In the genomic region with DNA sequence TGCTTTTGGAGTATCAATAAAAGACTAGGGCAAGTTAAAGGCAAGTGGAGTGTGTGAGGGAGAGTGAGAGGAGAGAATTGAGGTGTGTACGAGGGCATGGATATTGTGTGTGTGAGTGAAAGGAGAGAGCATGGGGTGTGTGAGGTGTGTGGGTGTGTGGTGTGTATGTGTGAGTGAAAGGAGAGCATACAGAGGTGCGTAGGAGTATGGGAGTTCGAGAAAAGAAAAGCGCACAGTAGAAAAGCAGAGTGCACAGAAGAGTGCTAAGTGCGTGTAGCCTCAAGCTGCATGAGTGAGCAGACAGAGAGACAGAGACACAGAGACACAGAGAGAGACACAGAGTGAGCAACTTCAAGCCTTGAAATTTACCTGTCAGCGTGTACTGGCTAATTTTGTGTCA, we compare ENCODE assay signal across 37 mouse cellular contexts. TPM values are rescaled to one million over a fixed set of nuclear protein-coding genes. Genes with fewer than 3 reads are reported as not detected.
DNase-seq lines count a peak whose midpoint lies in the region; TF ChIP-seq lines count a peak whose summit lies in the region.
"Had no signal": no experiment of that assay in that cellular context is flagged by ENCODE, and none has a peak within 500 bp of the region (broad histone marks: within the 10 kb centered on the region; RNA-seq: fewer than 3 reads in every experiment).

No protein-coding gene starts in this region.

- TF ChIP-seq CTCF in left cerebral cortex, adult 2 months (IDR thresholded peaks at IDR 0.05) = no peak

- DNase-seq in frontal cortex, adult 2 months (ENCODE audit: extremely low spot score in 1 of 2, low spot score in 1 of 2) = peak; percentile 30 to 41
- DNase-seq in frontal cortex, postnatal 25 days (ENCODE audit: low spot score in 2 of 2) = no peak
- DNase-seq in left cerebral cortex, adult 11 months (ENCODE audit: low spot score) = peak; percentile 24
- DNase-seq in left cerebral cortex, adult 2 months (ENCODE audit: extremely low spot score in 1 of 2, low spot score in 2 of 2) = no peak
- DNase-seq in right cerebral cortex, adult 18-20 months = peak; percentile 41
- DNase-seq in right cerebral cortex, postnatal 10 days (ENCODE audit: low spot score in 2 of 2) = no peak
- no peak for DNase-seq in cerebellum, adult 9-10 months
- DNase-seq: adrenal gland, postnatal 10 days; adrenal gland, postnatal 36 days; B cell, adult 2 months; cerebellum, adult 11 months; cerebellum, adult 2 months; cerebellum, postnatal 10 days; cerebellum, postnatal 36 days; embryo, embryonic 11 days; gastrocnemius, postnatal 36 days; heart, postnatal 10 days; heart, postnatal 36 days had no signal

- H3K27ac ChIP-seq in left cerebral cortex, adult 2 months = no peak overlapping the region
- H3K27ac ChIP-seq: embryonic facial prominence, embryonic 10.5 days; embryonic facial prominence, embryonic 13.5 days; forebrain, embryonic 12.5 days; forebrain, embryonic 15.5 days; heart, embryonic 15.5 days; hindbrain, embryonic 10.5 days; hindbrain, embryonic 13.5 days; intestine, embryonic 15.5 days had no signal

- no peak overlapping the region for H3K4me3 ChIP-seq in left cerebral cortex, adult 2 months
- H3K4me3 ChIP-seq: embryonic facial prominence, embryonic 10.5 days; embryonic facial prominence, embryonic 13.5 days; erythroblast, embryonic 14.5 days; forebrain, embryonic 12.5 days; forebrain, embryonic 15.5 days; heart, embryonic 12.5 days; heart, embryonic 15.5 days; hindbrain, embryonic 10.5 days; hindbrain, embryonic 13.5 days; intestine, embryonic 15.5 days had no signal

- intact Hi-C loops in left cerebral cortex, adult 2 months (cut with DNase I) = no loop called here

RNA-seq across cellular contexts. Expression of a gene that starts 19.7 kb away (rescaled TPM):
- polyA plus RNA-seq in frontal cortex, adult 2 months (2012; rRNA removed) = not detected in 2 replicates
- not detected for total RNA-seq in left cerebral cortex, adult 2 months (2021)
- total RNA-seq: adrenal gland, adult 18-20 months; adrenal gland, postnatal 10 days; adrenal gland, postnatal 36 days; CH12.LX; gastrocnemius, adult 8-10 months; gastrocnemius, postnatal 36 days; granulocyte monocyte progenitor cell, adult 5-6 weeks; heart, adult 8-10 months; heart, postnatal 10 days; heart, postnatal 36 days had no signal
- polyA plus RNA-seq: cerebellum, adult 2 months; embryonic facial prominence, embryonic 10.5 days; erythroblast, embryonic 14.5 days; forebrain, embryonic 12.5 days; forebrain, embryonic 15.5 days; G1E; heart, embryonic 12.5 days; hindbrain, embryonic 10.5 days; hindbrain, embryonic 13.5 days; hindbrain, embryonic 16.5 days; intestine, embryonic 15.5 days; Patski had no signal

RNA-seq across cellular contexts. Expression of a gene that starts 26.5 kb away (rescaled TPM):
- not detected in 2 replicates for polyA plus RNA-seq in frontal cortex, adult 2 months (2012; rRNA removed)
- not detected for total RNA-seq in left cerebral cortex, adult 2 months (2021)
- total RNA-seq: adrenal gland, adult 18-20 months; adrenal gland, postnatal 10 days; adrenal gland, postnatal 36 days; CH12.LX; gastrocnemius, adult 8-10 months; gastrocnemius, postnatal 36 days; granulocyte monocyte progenitor cell, adult 5-6 weeks; heart, adult 8-10 months; heart, postnatal 10 days; heart, postnatal 36 days had no signal
- polyA plus RNA-seq: cerebellum, adult 2 months; cortical plate, adult 2 months; embryonic facial prominence, embryonic 10.5 days; embryonic facial prominence, embryonic 13.5 days; erythroblast, embryonic 14.5 days; forebrain, embryonic 12.5 days; forebrain, embryonic 15.5 days; G1E; heart, embryonic 12.5 days; heart, embryonic 15.5 days; hindbrain, embryonic 10.5 days; hindbrain, embryonic 13.5 days; hindbrain, embryonic 16.5 days; intestine, embryonic 15.5 days; Patski had no signal

Comparison
In these comparisons a context has a peak if more than half of its experiments do, and no peak if none do; other contexts are left out.
1. DNase-seq: peak in frontal cortex, adult 2 months (2 of 2), left cerebral cortex, adult 11 months (single experiment) and right cerebral cortex, adult 18-20 months (single experiment); none in frontal cortex, postnatal 25 days (0 of 2), left cerebral cortex, adult 2 months (0 of 2), right cerebral cortex, postnatal 10 days (0 of 2) and cerebellum, adult 9-10 months (single experiment).